Mouse (Mus musculus) ES-E14 (cell line): ENCODE measurements around the gene Map4k3. TPM values are rescaled to one million over a fixed set of nuclear protein-coding genes. Genes with fewer than 3 reads are reported as not detected.

Experiments
- DNase-seq: peaks from one replicate; pipeline ENCODE4 v3.0.0-alpha.2; 2013; ENCODE audit warnings: low read depth, low spot score
- H3K27ac ChIP-seq: 2 replicates; pipeline ENCODE4 v1.5.1; 2012; ENCODE audit warnings: low read depth, mild to moderate bottlenecking, low read length, moderate library complexity, mixed read lengths; ENCODE audit not compliant: poor library complexity, insufficient read depth, severe bottlenecking
- H3K36me3 ChIP-seq: 2 replicates; pipeline ENCODE4 v1.6.1; 2012; ENCODE audit warnings: mild to moderate bottlenecking, low read length, moderate library complexity, mixed read lengths; ENCODE audit not compliant: control insufficient read depth, poor library complexity, insufficient read depth, severe bottlenecking
- H3K4me1 ChIP-seq, 2 experiments: fragments of 150-350 bp in 1 of 2; sonication (generic) in 1 of 2; 2 replicates each; pipeline ENCODE4 v1.6.1; 2012; ENCODE audit warnings: low read length in 2 of 2, mild to moderate bottlenecking in 1 of 2, mixed read lengths in 1 of 2; ENCODE audit not compliant: control insufficient read depth in 2 of 2, insufficient read depth in 2 of 2, poor library complexity in 1 of 2
- H3K4me3 ChIP-seq, 2 experiments: fragments of 150-350 bp in 1 of 2; sonication (generic) in 1 of 2; 2 replicates each; pipeline ENCODE4 v1.5.1; 2012; ENCODE audit warnings: low read length in 2 of 2, low read depth in 1 of 2, mild to moderate bottlenecking in 1 of 2, mixed read lengths in 1 of 2; ENCODE audit not compliant: insufficient read depth in 1 of 2, poor library complexity in 1 of 2, severe bottlenecking in 1 of 2
- H3K9ac ChIP-seq: 2 replicates; pipeline ENCODE4 v1.6.1; 2012; ENCODE audit warnings: low read depth, mild to moderate bottlenecking, low read length, mixed read lengths; ENCODE audit not compliant: poor library complexity, insufficient read depth, severe bottlenecking
- H3K9me3 ChIP-seq: fragments of 150-350 bp; sonication (generic); 2 replicates; pipeline ENCODE4 v1.6.1; 2012; ENCODE audit warnings: low read depth, mild to moderate bottlenecking, low read length; ENCODE audit not compliant: control insufficient read depth, insufficient read depth
- CHD2 ChIP-seq: IDR thresholded peaks from 2 replicates; pipeline ENCODE4 v1.6.1; 2014; ENCODE audit warnings: mild to moderate bottlenecking, low read depth, low read length, inconsistent platforms
- HCFC1 ChIP-seq: IDR thresholded peaks from 2 replicates; pipeline ENCODE4 v1.6.1; 2012; ENCODE audit warnings: low read length, inconsistent platforms, borderline replicate concordance; ENCODE audit not compliant: insufficient read depth
- MAFK ChIP-seq: IDR thresholded peaks from 2 replicates; pipeline ENCODE4 v1.6.1; 2014; ENCODE audit warnings: mild to moderate bottlenecking, low read depth, low read length, inconsistent platforms; ENCODE audit not compliant: insufficient read depth
- ZC3H11A ChIP-seq: IDR thresholded peaks from 2 replicates; pipeline ENCODE4 v1.6.1; 2012; ENCODE audit warnings: low read depth, mild to moderate bottlenecking, inconsistent platforms, low read length, borderline replicate concordance
- ZNF384 ChIP-seq: IDR thresholded peaks from 2 replicates; pipeline ENCODE4 v1.6.1; 2012; ENCODE audit warnings: low read depth, low read length, inconsistent platforms
- in situ Hi-C, 2 experiments: fragments of 600-800 bp; cut with MboI; formaldehyde crosslinking; loops; one replicate each; pipeline ENCODE4 v1.15.1; 2025; ENCODE audit warnings: low sequenced_read_pairs in 2 of 2, inconsistent platforms in 1 of 2; ENCODE audit not compliant: unreplicated experiment in 2 of 2
- total RNA-seq: library from RNA; depleted of rRNA; stranded (reverse); fragments of 300-350 nt; gene quantifications from 2 replicates; pipeline ENCODE4 v1.2.3, GENCODE M21; 2012

Gene Map4k3
- total RNA-seq, 1 experiment: 22.3 TPM

GRCm38 (mm10) chr17:80696956-80697355 lies 31.3 kb downstream of the Map4k3 start:
- no peaks in the 10 kb centered on the region for H3K9me3 ChIP-seq
- no peak for DNase-seq
- no peak overlapping the region for H3K4me3 ChIP-seq
- in situ Hi-C loops: no loop called here
- no peaks in the 10 kb centered on the region for H3K36me3 ChIP-seq
- peaks cover 0 to 8% of the 10 kb centered on the region in 2 experiments; a peak in 2 of 4 replicates for H3K4me1 ChIP-seq
- H3K9ac ChIP-seq: no peak overlapping the region
- TF ChIP-seq CHD2: no peak
- no peak for TF ChIP-seq MAFK
- no peak for TF ChIP-seq HCFC1
- no peak for TF ChIP-seq ZC3H11A
- TF ChIP-seq ZNF384: no peak
- no peak overlapping the region for H3K27ac ChIP-seq

- no peaks in the 10 kb centered on the region for H3K9me3 ChIP-seq
- H3K4me3 ChIP-seq: no peak overlapping the region
- peaks cover 0 to 9% of the 10 kb centered on the region in 2 experiments; a peak in 2 of 4 replicates for H3K4me1 ChIP-seq
- no peak overlapping the region for H3K9ac ChIP-seq
- no peak for DNase-seq
- in situ Hi-C loops: no loop called here
- no peaks in the 10 kb centered on the region for H3K36me3 ChIP-seq
- TF ChIP-seq ZNF384 (no peak), ZC3H11A (no peak), MAFK (no peak), CHD2 (no peak), HCFC1 (no peak)
- no peak overlapping the region for H3K27ac ChIP-seq
These were observed 32.1 kb downstream of the Map4k3 start for GRCm38 (mm10) chr17:80696210-80696609.

GRCm38 (mm10) chr17:80693707-80694106 lies 34.6 kb downstream of the Map4k3 start:
- no peak for TF ChIP-seq MAFK
- TF ChIP-seq CHD2: no peak
- TF ChIP-seq HCFC1: no peak
- TF ChIP-seq ZNF384: no peak
- H3K36me3 ChIP-seq: no peaks in the 10 kb centered on the region
- H3K27ac ChIP-seq: no peak overlapping the region
- no peak overlapping the region for H3K9ac ChIP-seq
- peaks cover 0 to 7% of the 10 kb centered on the region in 2 experiments; a peak in 1 of 4 replicates for H3K4me1 ChIP-seq
- no peaks in the 10 kb centered on the region for H3K9me3 ChIP-seq
- in situ Hi-C loops: no loop called here
- no peak for DNase-seq
- H3K4me3 ChIP-seq: no peak overlapping the region

GRCm38 (mm10) chr17:80692183-80692582 lies 36.1 kb downstream of the Map4k3 start:
- Histone ChIP-seq H3K9ac (peak overlapping the region; percentile 14; the same call in 1 of the 2 replicates), H3K27ac (no peak overlapping the region), H3K9me3 (no peaks in the 10 kb centered on the region), H3K36me3 (no peaks in the 10 kb centered on the region), H3K4me3 (no peak overlapping the region), H3K4me1 (peaks cover 0 to 6% of the 10 kb centered on the region in 2 experiments; a peak in 1 of 4 replicates)
- DNase-seq: no peak
- TF ChIP-seq ZC3H11A (no peak), CHD2 (no peak), HCFC1 (no peak), ZNF384 (no peak), MAFK (no peak)
- in situ Hi-C loops: no loop called here

- H3K4me3 ChIP-seq: no peak overlapping the region
- no peak for TF ChIP-seq ZNF384
- TF ChIP-seq CHD2: no peak
- TF ChIP-seq ZC3H11A: no peak
- TF ChIP-seq MAFK: no peak
- no peak for TF ChIP-seq HCFC1
- DNase-seq: no peak
- H3K27ac ChIP-seq: no peak overlapping the region
- no peaks in the 10 kb centered on the region for H3K9me3 ChIP-seq
- H3K4me1 ChIP-seq: peaks cover 7 to 9% of the 10 kb centered on the region in 2 experiments
- no peaks in the 10 kb centered on the region for H3K36me3 ChIP-seq
- in situ Hi-C loops: no loop called here
- H3K9ac ChIP-seq: no peak overlapping the region
These were observed 39.6 kb downstream of the Map4k3 start for GRCm38 (mm10) chr17:80688701-80689100.
